Mouse (Mus musculus) heart, embryonic 13.5 days (tissue): ENCODE data around the gene Cdx2. TPM values are rescaled to one million over a fixed set of nuclear protein-coding genes. Genes with fewer than 3 reads are reported as not detected.

Experiments
- ATAC-seq: fragments of 200-750 bp; cut with Nextera tagmentation; 2 replicates; pipeline ENCODE4 v1.8.0; 2017; ENCODE audit warnings: moderate TSS enrichment; ENCODE audit not compliant: insufficient number of reproducible peaks, low FRiP score, low TSS enrichment; ENCODE audit errors: extremely low read depth
- H3K27ac ChIP-seq: fragments of 300-500 bp; sonication (generic); replicated peaks from 2 replicates; pipeline ENCODE4 v1.5.1; 2015; ENCODE audit warnings: moderate library complexity, mild to moderate bottlenecking, inconsistent platforms
- H3K27me3 ChIP-seq: fragments of 300-500 bp; sonication (generic); replicated peaks from 2 replicates; pipeline ENCODE4 v1.6.1; 2015; ENCODE audit warnings: mild to moderate bottlenecking, inconsistent platforms
- H3K36me3 ChIP-seq: fragments of 300-500 bp; sonication (generic); 2 replicates; pipeline ENCODE4 v1.6.1; 2015; ENCODE audit warnings: mild to moderate bottlenecking, inconsistent platforms
- H3K4me1 ChIP-seq: fragments of 300-500 bp; sonication (generic); 2 replicates; pipeline ENCODE4 v1.6.1; 2015; ENCODE audit warnings: inconsistent platforms
- H3K4me2 ChIP-seq: fragments of 300-500 bp; sonication (generic); 2 replicates; pipeline ENCODE4 v1.6.1; 2015; ENCODE audit warnings: inconsistent platforms, mild to moderate bottlenecking, moderate library complexity
- H3K4me3 ChIP-seq: fragments of 300-500 bp; sonication (generic); 2 replicates; pipeline ENCODE4 v1.5.1; 2015; ENCODE audit warnings: moderate library complexity, mild to moderate bottlenecking, inconsistent platforms
- H3K9ac ChIP-seq: fragments of 300-500 bp; sonication (generic); 2 replicates; pipeline ENCODE4 v1.6.1; 2015; ENCODE audit warnings: inconsistent platforms, mild to moderate bottlenecking, moderate library complexity
- H3K9me3 ChIP-seq: fragments of 300-500 bp; sonication (generic); 2 replicates; pipeline ENCODE4 v1.6.1; 2016; ENCODE audit warnings: inconsistent platforms
- WGBS: fragments of 180-500 bp; shearing (Covaris S2); methylation state at CpG from one replicate; pipeline ENCODE4 v1.1.7; 2015; ENCODE audit warnings: mixed read lengths; 5-methylcytosine and 5-hydroxymethylcytosine counted together
- microRNA-seq: library from miRNA; unstranded; fragments of <30 nt; microRNA quantifications from one replicate; pipeline ENCODE4, GENCODE M21; 2016
- polyA plus RNA-seq: library from polyadenylated mRNA; unstranded; fragments of >200 nt; fragmentation: Nextera tagmentation; extraction: Ambion mirVana; gene quantifications from 2 replicates; pipeline ENCODE4 v1.2.1, GENCODE M21; 2015

Gene Cdx2
- polyA plus RNA-seq, 1 experiment from 2014 or later = not detected

DNA sequence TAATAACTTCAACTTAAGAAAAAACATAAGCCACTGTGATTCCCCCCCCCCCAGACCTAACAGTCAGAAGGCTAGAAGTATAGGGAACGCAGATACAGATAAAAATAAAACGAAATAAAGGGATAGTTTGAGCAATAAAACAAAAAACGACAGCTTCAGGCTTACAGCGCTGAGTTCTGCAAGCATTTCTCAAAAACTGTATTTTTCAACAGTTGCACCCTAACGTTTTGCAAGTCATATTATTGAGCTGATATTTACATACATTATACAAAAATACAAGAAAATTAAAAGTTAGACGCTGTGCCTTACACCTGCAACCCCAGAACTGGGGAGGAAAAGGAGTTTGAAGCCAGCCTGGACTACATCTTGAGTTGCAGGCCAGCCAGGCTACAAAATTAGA lies 37.7 kb downstream of the Cdx2 start:
- H3K27ac ChIP-seq = no peak overlapping the region
- H3K4me3 ChIP-seq = no peak overlapping the region
- H3K27me3 ChIP-seq = peaks cover 96% of the 10 kb centered on the region
- H3K4me1 ChIP-seq = peaks cover 5% of the 10 kb centered on the region; the same call in 1 of the 2 replicates
- ATAC-seq = no peak
- H3K9ac ChIP-seq = no peak overlapping the region
- H3K4me2 ChIP-seq = no peak overlapping the region
- no peaks in the 10 kb centered on the region for H3K36me3 ChIP-seq
- WGBS = 11% methylated on average over 6 of the region's 6 CpGs
- no peaks in the 10 kb centered on the region for H3K9me3 ChIP-seq

DNA sequence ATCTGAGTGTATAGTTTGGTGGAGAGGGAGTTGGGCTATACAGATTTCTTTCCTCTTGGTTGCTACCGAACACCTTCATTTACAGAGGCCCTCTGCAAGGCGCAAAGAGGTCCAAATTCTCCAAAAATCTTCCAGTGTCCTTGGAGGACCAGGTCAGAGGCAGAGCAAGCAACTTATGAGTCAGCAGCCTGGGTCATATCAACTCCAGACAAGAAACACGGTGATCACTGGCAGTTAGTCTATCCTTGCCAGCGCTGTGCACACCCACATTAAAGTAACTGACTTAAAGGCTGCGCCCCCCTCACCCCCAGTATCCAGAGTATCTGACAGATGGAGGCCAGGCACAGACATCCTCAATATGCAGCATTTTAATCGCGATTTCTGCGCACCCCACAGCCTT lies 38.3 kb downstream of the Cdx2 start:
- ATAC-seq = no peak
- Histone ChIP-seq H3K27me3 (peaks cover 98% of the 10 kb centered on the region), H3K36me3 (no peaks in the 10 kb centered on the region), H3K4me1 (peaks cover 5% of the 10 kb centered on the region; the same call in 1 of the 2 replicates), H3K9me3 (no peaks in the 10 kb centered on the region), H3K4me3 (no peak overlapping the region), H3K9ac (no peak overlapping the region), H3K4me2 (no peak overlapping the region), H3K27ac (no peak overlapping the region)
- 4% methylated on average over 8 of the region's 8 CpGs for WGBS

DNA sequence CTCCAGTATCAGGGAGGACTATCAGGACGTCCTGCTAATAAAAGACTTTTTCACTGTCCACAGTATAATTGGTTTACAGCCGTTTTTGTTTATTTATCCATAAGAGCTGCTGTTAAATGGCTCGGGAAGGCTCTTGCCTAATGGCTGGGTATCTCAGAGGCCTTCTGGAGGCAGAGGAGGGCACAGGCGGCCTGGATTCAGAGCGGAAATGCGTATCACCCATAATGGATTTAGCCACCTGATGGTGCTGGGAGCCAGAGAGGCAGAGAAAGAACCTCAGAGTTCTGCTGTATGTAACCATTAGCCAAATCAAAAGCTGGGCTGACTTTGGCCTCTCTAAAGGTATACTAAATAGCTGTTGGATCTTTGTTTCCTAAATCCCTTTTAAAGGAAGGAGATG lies 39.6 kb downstream of the Cdx2 start:
- Histone ChIP-seq H3K4me1 (peaks cover 5% of the 10 kb centered on the region; the same call in 1 of the 2 replicates), H3K36me3 (no peaks in the 10 kb centered on the region), H3K9ac (no peak overlapping the region), H3K4me3 (no peak overlapping the region), H3K9me3 (no peaks in the 10 kb centered on the region), H3K4me2 (no peak overlapping the region), H3K27ac (no peak overlapping the region), H3K27me3 (peaks cover 98% of the 10 kb centered on the region)
- WGBS = 11% methylated on average over 6 of the region's 6 CpGs
- ATAC-seq = no peak

DNA sequence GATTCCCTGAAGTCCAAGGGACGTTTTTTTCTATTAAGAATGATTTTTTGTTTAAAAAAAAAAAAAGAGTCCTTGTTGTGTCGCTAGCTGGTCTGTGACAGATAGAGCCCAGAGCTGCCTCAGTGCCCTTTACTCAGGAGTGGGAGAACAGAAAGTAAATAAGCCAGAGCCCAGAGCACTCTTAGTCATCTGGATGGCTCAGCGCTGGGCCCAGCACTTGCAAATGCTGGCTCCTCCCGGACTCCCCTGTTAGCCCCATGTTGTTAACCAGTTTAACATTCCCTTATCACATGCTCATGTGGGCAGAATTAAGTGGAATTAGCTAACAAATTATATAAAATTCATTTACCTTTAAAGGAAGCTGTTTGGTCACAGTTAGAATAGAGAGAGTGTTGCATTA lies 43.1 kb downstream of the Cdx2 start:
- no peaks in the 10 kb centered on the region for H3K4me1 ChIP-seq
- no peak overlapping the region for H3K27ac ChIP-seq
- no peak for ATAC-seq
- no peak overlapping the region for H3K9ac ChIP-seq
- no peaks in the 10 kb centered on the region for H3K36me3 ChIP-seq
- 17% methylated on average over 4 of the region's 4 CpGs for WGBS
- H3K27me3 ChIP-seq = peaks cover 89% of the 10 kb centered on the region
- no peak overlapping the region for H3K4me3 ChIP-seq
- no peak overlapping the region for H3K4me2 ChIP-seq
- H3K9me3 ChIP-seq = no peaks in the 10 kb centered on the region

DNA sequence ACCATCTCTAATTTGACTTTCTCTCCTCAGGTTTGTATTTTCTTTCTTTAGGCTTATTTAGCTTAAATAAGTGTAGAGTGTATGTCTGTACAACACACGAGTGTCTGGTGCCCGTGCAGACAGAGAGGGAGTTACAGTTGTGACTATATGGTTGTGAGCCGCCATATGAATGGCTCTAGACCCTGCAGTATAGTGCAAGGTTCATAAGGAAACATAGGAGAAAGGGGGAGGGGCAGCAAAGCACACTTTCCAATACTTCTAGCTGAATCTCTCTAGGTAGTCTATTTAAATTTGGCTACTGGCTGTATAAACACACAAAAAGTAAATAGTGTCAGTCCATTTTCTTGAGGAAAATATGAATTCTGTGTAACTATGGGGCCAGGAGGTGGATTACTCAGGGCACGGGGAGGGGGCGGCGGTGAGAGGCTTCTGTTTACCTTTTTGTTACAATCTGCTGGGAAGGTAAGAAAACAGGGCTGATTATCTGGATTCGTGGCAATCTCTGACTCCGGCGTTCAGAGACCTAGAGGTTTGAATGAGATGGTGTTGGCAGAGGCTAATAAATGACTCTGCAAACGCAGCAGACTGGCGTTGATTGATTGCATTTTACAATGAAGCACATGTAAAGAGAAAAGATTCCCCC lies 45.0 kb downstream of the Cdx2 start:
- ATAC-seq = no peak
- Histone ChIP-seq H3K9ac (no peak overlapping the region), H3K27me3 (peaks cover 73% of the 10 kb centered on the region), H3K9me3 (no peaks in the 10 kb centered on the region), H3K4me3 (no peak overlapping the region), H3K4me2 (no peak overlapping the region), H3K36me3 (no peaks in the 10 kb centered on the region), H3K27ac (no peak overlapping the region), H3K4me1 (no peaks in the 10 kb centered on the region)
- WGBS = 39% methylated on average over 11 of the region's 11 CpGs

DNA sequence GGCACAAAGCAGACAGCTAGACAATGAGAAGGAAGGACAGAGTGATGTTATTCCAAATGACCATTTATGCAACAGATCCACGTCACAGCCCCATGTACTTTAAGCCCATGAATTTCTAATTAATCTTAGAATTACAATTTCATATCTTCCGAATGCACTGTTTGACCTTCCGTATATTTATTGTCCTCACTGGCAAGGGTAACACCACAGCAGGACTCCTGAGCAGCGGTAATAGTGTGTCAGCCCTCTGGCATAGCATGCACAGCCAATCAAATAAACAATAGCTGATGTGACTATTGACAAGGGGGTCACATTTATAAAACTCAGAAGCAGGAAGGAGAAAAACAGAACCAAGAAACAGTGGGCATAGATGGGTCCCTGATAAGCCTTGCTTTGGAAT lies 46.3 kb downstream of the Cdx2 start:
- Histone ChIP-seq H3K9me3 (no peaks in the 10 kb centered on the region), H3K27me3 (peaks cover 61% of the 10 kb centered on the region), H3K9ac (no peak overlapping the region), H3K4me3 (no peak overlapping the region), H3K36me3 (no peaks in the 10 kb centered on the region), H3K27ac (no peak overlapping the region), H3K4me1 (no peaks in the 10 kb centered on the region), H3K4me2 (no peak overlapping the region)
- no peak for ATAC-seq
- 78% methylated on average over 4 of the region's 4 CpGs for WGBS

DNA sequence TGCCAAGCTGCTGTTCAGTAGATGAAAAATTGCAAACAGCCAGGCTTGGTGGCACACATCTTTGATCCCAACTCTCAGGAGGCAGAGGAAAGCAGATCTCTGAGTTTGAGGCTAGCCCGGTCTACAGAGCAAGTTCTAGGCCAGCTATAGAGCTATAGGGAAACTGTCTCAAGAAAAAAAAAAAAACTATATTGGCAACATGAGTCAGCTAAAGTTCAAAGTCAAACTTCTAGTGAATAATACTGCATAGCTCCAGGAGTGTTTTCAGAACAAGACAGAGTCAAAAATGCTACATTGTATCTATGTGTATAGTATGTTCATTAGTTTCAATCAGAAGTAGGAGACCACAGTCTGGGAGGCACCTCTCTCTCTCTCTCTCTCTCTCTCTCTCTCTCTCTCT lies 46.9 kb downstream of the Cdx2 start:
- no peaks in the 10 kb centered on the region for H3K36me3 ChIP-seq
- no peaks in the 10 kb centered on the region for H3K9me3 ChIP-seq
- no peak overlapping the region for H3K27ac ChIP-seq
- ATAC-seq = no peak
- no peak overlapping the region for H3K4me2 ChIP-seq
- H3K4me1 ChIP-seq = no peaks in the 10 kb centered on the region
- no peak overlapping the region for H3K4me3 ChIP-seq
- H3K27me3 ChIP-seq = peaks cover 55% of the 10 kb centered on the region
- H3K9ac ChIP-seq = no peak overlapping the region
- 85% methylated on average over 1 of the region's 1 CpGs for WGBS

Small RNAs within 50 kb of the gene (microRNA-seq; reads per million reads assigned to microRNA genes)
- gene Mir7k = not detected

Other genes starting within 250 kb of the Cdx2 start
- 10.3 and 10.8 TPM in 2 replicates for gene Lnx2, start 230.7 kb downstream of the Cdx2 start, polyA plus RNA-seq
- 90.1 and 98.2 TPM in 2 replicates for gene Polr1d, start 230.2 kb downstream of the Cdx2 start, polyA plus RNA-seq
- gene Gsx1, start 118.6 kb downstream of the Cdx2 start, polyA plus RNA-seq = not detected in 2 replicates
- not detected in 2 replicates for gene Pdx1, start 37.3 kb downstream of the Cdx2 start, polyA plus RNA-seq
- not detected in 2 replicates for gene Urad, start 15.2 kb upstream of the Cdx2 start, polyA plus RNA-seq
- 0.04 and 0.08 TPM in 2 replicates for gene Flt3, start 93.2 kb upstream of the Cdx2 start, polyA plus RNA-seq
- 41.6 and 44.3 TPM in 2 replicates for gene Pan3, start 122.9 kb upstream of the Cdx2 start, polyA plus RNA-seq